In genomic region chr11:9624753-9625152, GRCm38 (mm10) we compare ENCODE assay signal across 16 mouse cellular contexts.
"Had no signal": no experiment of that assay in that cellular context is flagged by ENCODE, and none has a peak within 500 bp of the region (broad histone marks: within the 10 kb centered on the region; RNA-seq: fewer than 3 reads in every experiment).

No protein-coding gene starts in this region.

- H3K4me2 ChIP-seq: neural tube, embryonic 12.5 days; neural tube, embryonic 13.5 days; neural tube, embryonic 15.5 days; stomach, embryonic 15.5 days had no signal

- DNase-seq: retina, postnatal 1 day; right cerebral cortex, postnatal 14 days; right cerebral cortex, postnatal 25 days; right cerebral cortex, postnatal 4 days; spleen, adult 18-20 months; thymus, adult 18-20 months; thymus, adult 2 months; thymus, postnatal 14 days; thymus, postnatal 25 days; thymus, postnatal 36 days; thymus, postnatal 4 days had no signal

- H3K4me1 ChIP-seq: neural tube, embryonic 12.5 days; neural tube, embryonic 13.5 days; neural tube, embryonic 15.5 days; stomach, embryonic 15.5 days had no signal

- H3K27me3 ChIP-seq: neural tube, embryonic 12.5 days; neural tube, embryonic 13.5 days; neural tube, embryonic 15.5 days; stomach, embryonic 15.5 days had no signal

- H3K36me3 ChIP-seq: neural tube, embryonic 12.5 days; neural tube, embryonic 13.5 days; neural tube, embryonic 15.5 days; stomach, embryonic 15.5 days had no signal

- H3K4me3 ChIP-seq: neural tube, embryonic 12.5 days; neural tube, embryonic 13.5 days; neural tube, embryonic 15.5 days; stomach, embryonic 15.5 days had no signal

- H3K9me3 ChIP-seq: neural tube, embryonic 12.5 days; neural tube, embryonic 13.5 days; neural tube, embryonic 15.5 days; stomach, embryonic 15.5 days had no signal

- H3K27ac ChIP-seq: neural tube, embryonic 12.5 days; neural tube, embryonic 13.5 days; neural tube, embryonic 15.5 days; stomach, embryonic 15.5 days; stomach, postnatal 0 days had no signal

- H3K9ac ChIP-seq: neural tube, embryonic 12.5 days; neural tube, embryonic 13.5 days; neural tube, embryonic 15.5 days; stomach, embryonic 15.5 days had no signal
